Mouse (Mus musculus) erythroblast, embryonic 14.5 days (primary cell): ENCODE results near the gene Dnajc10.

Source experiments
- GATA1 ChIP-seq: IDR thresholded peaks from 2 replicates; pipeline ENCODE4 v1.6.1; 2012; ENCODE audit warnings: low read length, inconsistent platforms, mixed read lengths
- TAL1 ChIP-seq: IDR thresholded peaks from 3 replicates; pipeline ENCODE4 v1.6.1; 2012; ENCODE audit warnings: low read length, inconsistent platforms, mixed read lengths

- TF ChIP-seq GATA1 = no peak
- TF ChIP-seq TAL1 = no peak
Observed at GRCm38 (mm10) chr2:80298334-80298733, 16.9 kb upstream of the Dnajc10 start.
